Mouse (Mus musculus) neural tube, embryonic 11.5 days (tissue): ENCODE data around the gene Btrc. TPM values are rescaled to one million over a fixed set of nuclear protein-coding genes. Genes with fewer than 3 reads are reported as not detected.

Experiments
- ATAC-seq: fragments of 200-750 bp; cut with Nextera tagmentation; 2 replicates; pipeline ENCODE4 v1.8.0; 2017; ENCODE audit warnings: moderate number of reproducible peaks, mild to moderate bottlenecking, moderate TSS enrichment, moderate library complexity; ENCODE audit not compliant: insufficient read depth, low FRiP score, low TSS enrichment
- DNase-seq: peaks from one replicate; pipeline ENCODE4 v3.0.0-alpha.2; 2015; ENCODE audit warnings: low spot score
- H3K27ac ChIP-seq: fragments of 300-500 bp; sonication (generic); 2 replicates; pipeline ENCODE4 v1.5.1; 2014; ENCODE audit warnings: low read depth, mild to moderate bottlenecking, low read length
- H3K27me3 ChIP-seq: fragments of 300-500 bp; sonication (generic); 2 replicates; pipeline ENCODE4 v1.6.1; 2014; ENCODE audit warnings: mild to moderate bottlenecking, low read length, mixed read lengths; ENCODE audit not compliant: control insufficient read depth, insufficient read depth
- H3K36me3 ChIP-seq: fragments of 300-500 bp; sonication (generic); 2 replicates; pipeline ENCODE4 v1.6.1; 2014; ENCODE audit warnings: mild to moderate bottlenecking, low read length, moderate library complexity, mixed read lengths; ENCODE audit not compliant: control insufficient read depth, insufficient read depth
- H3K4me1 ChIP-seq: fragments of 300-500 bp; sonication (generic); 2 replicates; pipeline ENCODE4 v1.6.1; 2014; ENCODE audit warnings: low read length, mixed read lengths; ENCODE audit not compliant: control insufficient read depth, insufficient read depth
- H3K4me2 ChIP-seq: fragments of 300-500 bp; sonication (generic); 2 replicates; pipeline ENCODE4 v1.6.1; 2014; ENCODE audit warnings: low read depth, mild to moderate bottlenecking, moderate library complexity
- H3K4me3 ChIP-seq: fragments of 300-500 bp; sonication (generic); 2 replicates; pipeline ENCODE4 v1.5.1; 2014; ENCODE audit warnings: low read depth, low read length
- H3K9ac ChIP-seq: fragments of 300-500 bp; sonication (generic); 2 replicates; pipeline ENCODE4 v1.6.1; 2014; ENCODE audit warnings: mild to moderate bottlenecking, low read length
- H3K9me3 ChIP-seq: fragments of 300-500 bp; sonication (generic); 2 replicates; pipeline ENCODE4 v1.6.1; 2016; ENCODE audit warnings: low read length; ENCODE audit not compliant: control insufficient read depth
- WGBS: fragments of 180-500 bp; shearing (Covaris S2); extraction: QIAGEN DNeasy Blood & Tissue Kit; methylation state at CpG from one replicate; pipeline ENCODE4 v1.1.7; 2014; 5-methylcytosine and 5-hydroxymethylcytosine counted together
- polyA plus RNA-seq: library from polyadenylated mRNA; unstranded; fragments of >200 nt; fragmentation: Nextera tagmentation; extraction: Ambion mirVana; gene quantifications from 2 replicates; pipeline ENCODE4 v1.2.1, GENCODE M21; 2014

Gene Btrc
- polyA plus RNA-seq, 1 experiment from 2014 or later: 68.4 TPM

DNA sequence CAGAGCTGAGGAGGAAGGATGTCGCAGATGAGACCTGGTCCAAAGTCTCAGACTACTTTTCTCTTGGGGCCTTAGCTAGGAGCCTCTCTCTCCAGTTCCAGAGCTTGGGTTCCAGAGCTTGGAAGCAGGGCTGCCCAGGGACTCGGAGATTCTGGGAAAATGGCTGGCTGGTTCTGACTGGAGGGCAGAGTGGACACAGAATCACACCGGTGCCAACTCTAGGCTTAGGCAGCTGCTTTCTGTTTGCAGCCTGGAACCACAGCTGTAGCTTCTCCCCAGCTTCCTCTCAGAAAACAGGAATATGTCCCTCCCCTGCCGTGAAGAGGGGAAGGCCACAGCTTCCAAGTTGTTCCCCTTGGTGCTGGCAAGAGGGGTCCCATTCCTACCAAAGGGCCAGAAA lies 186.4 kb downstream of the Btrc start:
- Histone ChIP-seq H3K27ac (0 out of 2 replicates have a peak overlapping the region, but pooled peaks have one; percentile 20), H3K27me3 (peaks cover 13% of the 10 kb centered on the region), H3K9ac (no peak overlapping the region), H3K4me2 (no peak overlapping the region), H3K4me1 (peaks cover 3% of the 10 kb centered on the region; the same call in 1 of the 2 replicates), H3K9me3 (no peaks in the 10 kb centered on the region), H3K4me3 (no peak overlapping the region), H3K36me3 (peaks cover 8% of the 10 kb centered on the region)
- WGBS: 84% methylated on average over 4 of the region's 4 CpGs
- ATAC-seq (no peak), DNase-seq (no peak)

DNA sequence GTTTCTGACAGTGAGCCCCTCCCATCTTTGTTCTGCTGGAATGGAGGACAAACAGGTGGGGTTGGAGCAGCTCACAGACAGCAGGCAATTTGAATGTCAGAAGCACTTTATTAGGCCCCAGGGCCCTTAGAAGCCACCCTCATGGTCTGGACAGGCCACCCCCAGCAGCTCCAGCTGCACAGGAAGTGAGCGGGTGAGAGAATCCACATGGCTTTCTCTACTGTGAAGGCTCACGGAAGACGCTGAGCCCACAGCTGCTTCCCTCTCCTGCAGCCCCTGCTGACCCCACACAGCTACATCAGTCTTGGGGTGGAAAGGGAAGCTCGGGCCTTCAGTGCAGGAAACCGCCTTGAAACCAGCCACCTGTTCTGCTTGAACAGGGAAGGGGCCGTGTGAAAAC lies 188.7 kb downstream of the Btrc start:
- Histone ChIP-seq H3K4me2 (no peak overlapping the region), H3K9ac (no peak overlapping the region), H3K36me3 (peaks cover 13% of the 10 kb centered on the region), H3K9me3 (no peaks in the 10 kb centered on the region), H3K27ac (no peak overlapping the region), H3K4me3 (no peak overlapping the region), H3K27me3 (no peaks in the 10 kb centered on the region), H3K4me1 (peaks cover 3% of the 10 kb centered on the region; the same call in 1 of the 2 replicates)
- DNase-seq (no peak), ATAC-seq (no peak)
- 67% methylated on average over 6 of the region's 6 CpGs for WGBS

DNA sequence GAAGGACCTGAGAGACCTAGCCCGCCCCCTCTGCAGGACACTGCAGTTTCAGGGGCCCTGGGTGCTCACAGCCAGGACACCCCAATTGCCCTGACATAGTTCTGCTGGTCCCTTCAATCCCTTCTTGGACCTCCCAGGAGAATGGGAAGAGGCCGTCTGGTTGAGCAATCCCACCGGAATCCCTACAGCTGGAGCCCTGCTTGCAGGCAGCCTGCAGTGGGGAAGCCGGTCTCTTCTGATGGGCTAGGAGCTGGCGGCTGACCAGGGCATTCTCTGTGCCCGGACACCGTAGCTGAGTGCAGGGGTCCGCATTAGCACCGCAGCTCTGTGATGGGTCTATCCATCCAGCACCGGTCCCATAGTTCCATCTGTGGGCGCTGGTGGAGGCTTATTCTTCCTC lies 190.6 kb downstream of the Btrc start:
- 91% methylated on average over 11 of the region's 11 CpGs for WGBS
- Histone ChIP-seq H3K27me3 (no peaks in the 10 kb centered on the region), H3K4me1 (peaks cover 3% of the 10 kb centered on the region; the same call in 1 of the 2 replicates), H3K9me3 (no peaks in the 10 kb centered on the region), H3K4me2 (no peak overlapping the region), H3K9ac (no peak overlapping the region), H3K4me3 (no peak overlapping the region), H3K27ac (no peak overlapping the region), H3K36me3 (peaks cover 13% of the 10 kb centered on the region)
- ATAC-seq (no peak), DNase-seq (no peak)

- under 1% methylated on average over 35 of the region's 35 CpGs for WGBS
Measured at GRCm38 (mm10) chr19:45560153-45560890, 196.8 kb downstream of the Btrc start, which contains the start of the genes Poll and Gm17018. Poll (minus strand) TSS chr19:45560531. Gm17018 (plus strand) TSS chr19:45560615.

DNA sequence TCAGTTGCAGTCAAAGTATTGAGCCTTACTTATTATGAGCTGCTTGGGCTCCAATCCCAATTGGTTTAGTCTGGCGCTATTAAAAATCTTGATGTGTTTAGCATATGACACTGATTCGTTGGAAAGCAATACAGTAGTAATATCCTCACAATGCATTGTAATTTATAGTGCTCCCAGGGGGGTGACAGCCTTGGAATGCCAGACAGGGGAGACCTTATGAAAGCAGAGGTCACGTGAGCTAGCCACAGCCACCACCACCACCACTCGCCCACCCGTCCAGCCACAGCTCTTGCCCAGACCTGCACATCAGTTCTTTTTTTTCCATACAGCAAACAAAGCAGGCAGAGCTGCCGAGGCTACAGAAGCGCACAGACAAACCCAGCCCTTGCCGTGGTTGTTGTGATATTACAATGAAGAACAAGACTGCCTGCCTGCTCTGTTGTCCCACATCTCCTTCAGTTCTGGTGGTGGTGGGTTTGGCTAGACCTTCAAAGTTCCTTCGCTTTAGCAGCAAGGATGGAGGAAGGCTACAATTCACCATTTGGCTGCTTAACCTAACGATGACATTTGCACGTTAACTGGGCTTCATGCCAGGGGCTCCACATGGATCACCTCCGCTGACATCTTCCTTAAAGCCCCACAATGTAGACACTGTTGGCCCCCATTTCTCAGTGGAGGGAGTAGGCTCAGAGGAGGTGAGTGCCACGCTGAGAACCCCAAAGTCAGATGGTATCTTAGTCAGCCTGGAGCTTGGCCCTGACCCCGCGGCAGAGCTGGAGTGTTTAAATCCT lies 202.6 kb downstream of the Btrc start:
- Histone ChIP-seq H3K9ac (no peak overlapping the region), H3K4me1 (0 out of 2 replicates have a peak, but pooled peaks cover 3% of the 10 kb centered on the region), H3K4me3 (no peak overlapping the region), H3K4me2 (no peak overlapping the region), H3K27ac (no peak overlapping the region), H3K9me3 (no peaks in the 10 kb centered on the region), H3K27me3 (no peaks in the 10 kb centered on the region), H3K36me3 (no peaks in the 10 kb centered on the region)
- 57% methylated on average over 15 of the region's 15 CpGs for WGBS
- DNase-seq (no peak), ATAC-seq (no peak)

More at GRCm38 (mm10) chr19:45560153-45560890, 196.8 kb downstream of the Btrc start, which contains the start of the genes Poll and Gm17018:
- H3K4me3 ChIP-seq: peak within 1 kb of the TSS; percentile 71
- peak within 1 kb of the TSS; percentile 67; the same call in 1 of the 2 replicates for H3K27ac ChIP-seq
- DNase-seq: peak; percentile 82
- H3K36me3 ChIP-seq: peaks cover 4% of the 10 kb centered on the region; the same call in 1 of the 2 replicates
- H3K4me1 ChIP-seq: peaks cover 4% of the 10 kb centered on the region; the same call in 1 of the 2 replicates
- peak; percentile 78 for ATAC-seq
- H3K9me3 ChIP-seq: no peaks in the 10 kb centered on the region
- no peaks in the 10 kb centered on the region for H3K27me3 ChIP-seq
- H3K4me2 ChIP-seq: peak within 1 kb of the TSS; percentile 97
- peak within 1 kb of the TSS; percentile 78 for H3K9ac ChIP-seq

GRCm38 (mm10) chr19:45567367-45567766 lies 203.8 kb downstream of the Btrc start:
- H3K9ac ChIP-seq: no peak overlapping the region
- H3K27ac ChIP-seq: no peak overlapping the region
- H3K36me3 ChIP-seq: 0 out of 2 replicates have a peak, but pooled peaks cover 2% of the 10 kb centered on the region
- 40% methylated on average over 14 of the region's 14 CpGs for WGBS
- DNase-seq (no peak), ATAC-seq (no peak)
- H3K4me3 ChIP-seq: no peak overlapping the region
- 0 out of 2 replicates have a peak, but pooled peaks cover 3% of the 10 kb centered on the region for H3K4me1 ChIP-seq
- no peaks in the 10 kb centered on the region for H3K27me3 ChIP-seq
- no peaks in the 10 kb centered on the region for H3K9me3 ChIP-seq
- H3K4me2 ChIP-seq: no peak overlapping the region

- H3K27ac ChIP-seq: no peak overlapping the region
- peaks cover 5% of the 10 kb centered on the region; the same call in 1 of the 2 replicates for H3K4me1 ChIP-seq
- H3K27me3 ChIP-seq: no peaks in the 10 kb centered on the region
- WGBS: 82% methylated on average over 6 of the region's 6 CpGs
- DNase-seq: no peak
- no peak for ATAC-seq
- H3K36me3 ChIP-seq: peaks cover 2% of the 10 kb centered on the region; the same call in 1 of the 2 replicates
- H3K4me3 ChIP-seq: no peak overlapping the region
- H3K9me3 ChIP-seq: no peaks in the 10 kb centered on the region
- no peak overlapping the region for H3K9ac ChIP-seq
- H3K4me2 ChIP-seq: no peak overlapping the region
Measured at GRCm38 (mm10) chr19:45573033-45573432, 209.5 kb downstream of the Btrc start.

DNA sequence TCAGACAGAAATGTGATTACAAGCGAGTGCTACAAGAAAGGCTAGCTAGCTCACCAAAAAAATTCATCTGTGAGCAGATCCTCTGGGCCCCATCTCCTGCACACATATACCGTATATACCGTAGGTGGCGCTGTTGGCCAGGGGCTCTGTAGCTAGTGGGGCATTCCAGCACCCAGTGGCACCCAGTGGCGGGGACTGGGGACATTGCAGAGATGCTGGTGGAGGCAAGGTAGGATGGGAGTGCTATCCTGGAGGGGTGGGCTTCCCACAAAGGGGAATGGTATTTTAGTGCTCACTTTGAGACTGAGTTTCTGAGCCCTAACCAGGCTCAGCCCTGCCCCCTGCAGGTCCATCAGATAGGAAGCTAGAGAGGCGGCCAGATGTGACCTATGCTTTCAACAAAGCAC lies 210.3 kb downstream of the Btrc start:
- Histone ChIP-seq H3K4me1 (peaks cover 5% of the 10 kb centered on the region; the same call in 1 of the 2 replicates), H3K9ac (no peak overlapping the region), H3K4me2 (no peak overlapping the region), H3K27ac (no peak overlapping the region), H3K9me3 (no peaks in the 10 kb centered on the region), H3K36me3 (peaks cover 2% of the 10 kb centered on the region; the same call in 1 of the 2 replicates), H3K4me3 (no peak overlapping the region), H3K27me3 (no peaks in the 10 kb centered on the region)
- no peak for ATAC-seq
- WGBS: 32% methylated on average over 6 of the region's 6 CpGs
- DNase-seq: peak; percentile 73
